Mouse (Mus musculus): ENCODE measurements at regions not wholly inside any gene's neighbourhood (a gene's known extent, or its start where the extent isn't known, plus 50 kb on each side); places are given as distances from the start of the nearest gene placed in this dataset.

DNA sequence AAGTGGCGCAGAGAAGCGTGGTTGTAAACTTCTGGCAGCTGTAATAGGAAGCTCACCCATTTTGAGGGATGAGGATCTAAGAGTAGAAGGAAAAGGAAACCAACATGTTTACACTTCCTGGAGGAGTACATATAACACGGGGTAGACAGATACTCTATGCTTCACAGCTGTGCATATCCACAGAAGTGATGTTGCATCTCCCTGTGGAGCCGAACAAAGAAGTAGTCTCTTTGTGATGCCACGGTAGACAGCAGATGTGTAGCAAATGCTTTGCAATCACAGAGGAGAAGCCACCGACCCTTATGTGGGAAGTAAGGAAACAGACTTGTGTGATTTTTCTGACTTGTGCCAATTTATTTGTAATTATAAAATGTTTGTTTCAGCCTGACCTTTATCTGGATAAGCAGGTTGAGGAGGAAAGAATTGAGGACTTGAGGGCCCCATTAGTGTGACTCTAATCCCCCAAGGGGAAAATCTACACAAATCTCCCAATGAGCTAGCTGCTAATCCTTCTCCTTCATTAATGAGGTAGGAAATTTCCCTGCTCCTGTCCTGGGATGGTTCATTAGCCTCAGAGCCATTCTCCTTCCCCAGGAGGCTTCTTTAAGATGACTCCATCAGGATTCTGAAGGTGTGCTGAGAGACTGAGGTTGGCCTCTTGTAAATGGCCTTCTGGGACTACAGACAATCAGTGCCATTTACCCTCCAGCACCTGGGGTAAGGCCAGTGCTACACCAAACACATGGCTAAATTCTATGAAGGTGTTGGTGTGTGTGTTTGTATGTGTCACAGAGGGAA is 2119.9 kb upstream of the Lrrc6 start:
- H3K27ac ChIP-seq (ENCODE audit: low read length): no peak overlapping the region
- WGBS: 70% methylated on average over 6 of the region's 6 CpGs
- H3K9me3 ChIP-seq (ENCODE audit: control insufficient read depth, low read depth, low read length): no peaks in the 10 kb centered on the region
- no peak overlapping the region for H3K4me3 ChIP-seq (ENCODE audit: low read depth, low read length)
- H3K4me1 ChIP-seq (ENCODE audit: control insufficient read depth, insufficient read depth, low read length): no peaks in the 10 kb centered on the region
- no peak overlapping the region for H3K9ac ChIP-seq (replicated peaks; ENCODE audit: low read depth, low read length)
- no peak overlapping the region for H3K4me2 ChIP-seq (replicated peaks; ENCODE audit: low read depth, low read length)
- H3K27me3 ChIP-seq (ENCODE audit: control insufficient read depth, insufficient read depth, low read length): no peaks in the 10 kb centered on the region
- ATAC-seq (ENCODE audit: insufficient number of reproducible peaks, insufficient read depth, low FRiP score, low read depth): no peak
- no peaks in the 10 kb centered on the region for H3K36me3 ChIP-seq (ENCODE audit: control insufficient read depth, insufficient read depth, low read length)

DNA sequence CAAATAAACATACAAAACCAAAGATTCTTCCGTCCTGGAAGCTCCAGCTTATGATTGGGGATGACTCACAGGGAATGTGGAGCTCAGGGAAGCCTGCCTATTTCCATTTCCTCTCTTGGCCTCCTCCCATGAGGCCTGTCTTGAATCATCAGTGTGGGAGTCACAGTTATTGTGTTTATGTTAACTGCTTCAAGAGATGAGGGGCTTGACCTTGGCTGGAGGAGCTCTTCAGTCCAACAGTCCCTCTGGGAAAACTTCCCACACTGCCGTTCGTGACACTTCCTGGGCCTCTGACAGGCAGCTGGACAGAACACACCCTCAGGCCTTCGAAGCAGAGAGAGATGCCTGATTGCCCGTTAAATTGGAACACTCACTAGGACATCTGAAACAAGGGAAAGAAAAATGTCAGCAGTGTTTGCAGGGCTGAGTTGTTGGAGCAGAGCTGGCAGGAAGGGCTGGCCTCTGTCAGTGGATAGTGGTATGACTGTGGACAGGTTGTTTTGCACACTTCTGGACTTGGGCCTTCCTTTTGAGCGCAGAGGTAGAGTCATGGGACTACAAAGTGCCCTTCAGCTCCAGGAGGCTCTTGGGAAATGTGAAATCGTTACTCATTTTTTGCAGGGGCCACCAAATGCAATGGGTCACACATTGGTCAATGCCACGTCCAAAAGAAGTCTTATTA is 2105.5 kb upstream of the Lrrc6 start:
- Histone ChIP-seq H3K27me3 (ENCODE audit: control insufficient read depth, insufficient read depth, low read length) (no peaks in the 10 kb centered on the region), H3K36me3 (ENCODE audit: control insufficient read depth, insufficient read depth, low read length) (no peaks in the 10 kb centered on the region), H3K4me3 (ENCODE audit: low read depth, low read length) (no peak overlapping the region), H3K9ac (replicated peaks; ENCODE audit: low read depth, low read length) (no peak overlapping the region), H3K27ac (ENCODE audit: low read length) (no peak overlapping the region), H3K4me2 (replicated peaks; ENCODE audit: low read depth, low read length) (no peak overlapping the region), H3K4me1 (ENCODE audit: control insufficient read depth, insufficient read depth, low read length) (no peaks in the 10 kb centered on the region), H3K9me3 (ENCODE audit: control insufficient read depth, low read depth, low read length) (no peaks in the 10 kb centered on the region)
- WGBS: 44% methylated on average over 8 of the region's 8 CpGs
- ATAC-seq (ENCODE audit: insufficient number of reproducible peaks, insufficient read depth, low FRiP score, low read depth): peak; percentile 69; the same call in 1 of the 2 replicates

DNA sequence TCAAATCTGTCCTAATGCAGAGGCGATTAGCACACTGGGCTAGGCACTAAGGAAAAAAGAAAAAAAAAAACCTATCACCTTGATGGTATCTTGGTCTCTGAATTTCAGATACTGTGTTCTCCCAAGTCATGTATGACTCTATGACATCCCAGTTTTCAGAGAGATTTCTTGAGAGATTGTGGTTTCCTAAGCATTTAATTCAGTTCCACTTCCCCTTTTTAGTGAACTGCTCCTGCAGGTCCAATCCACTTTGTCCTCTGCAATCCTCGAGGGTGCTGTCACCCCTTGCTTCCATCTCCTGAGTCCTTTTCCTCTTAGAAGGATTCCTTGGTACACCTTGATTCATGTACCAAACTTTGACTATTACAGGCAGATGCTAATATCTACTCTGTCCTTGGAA is 2104.8 kb upstream of the Lrrc6 start:
- Histone ChIP-seq H3K9me3 (ENCODE audit: control insufficient read depth, low read depth, low read length) (no peaks in the 10 kb centered on the region), H3K9ac (replicated peaks; ENCODE audit: low read depth, low read length) (no peak overlapping the region), H3K36me3 (ENCODE audit: control insufficient read depth, insufficient read depth, low read length) (no peaks in the 10 kb centered on the region), H3K27ac (ENCODE audit: low read length) (no peak overlapping the region), H3K4me1 (ENCODE audit: control insufficient read depth, insufficient read depth, low read length) (no peaks in the 10 kb centered on the region), H3K4me3 (ENCODE audit: low read depth, low read length) (no peak overlapping the region), H3K4me2 (replicated peaks; ENCODE audit: low read depth, low read length) (no peak overlapping the region), H3K27me3 (ENCODE audit: control insufficient read depth, insufficient read depth, low read length) (no peaks in the 10 kb centered on the region)
- no peak for ATAC-seq (ENCODE audit: insufficient number of reproducible peaks, insufficient read depth, low FRiP score, low read depth)
- 77% methylated on average over 2 of the region's 2 CpGs for WGBS

DNA sequence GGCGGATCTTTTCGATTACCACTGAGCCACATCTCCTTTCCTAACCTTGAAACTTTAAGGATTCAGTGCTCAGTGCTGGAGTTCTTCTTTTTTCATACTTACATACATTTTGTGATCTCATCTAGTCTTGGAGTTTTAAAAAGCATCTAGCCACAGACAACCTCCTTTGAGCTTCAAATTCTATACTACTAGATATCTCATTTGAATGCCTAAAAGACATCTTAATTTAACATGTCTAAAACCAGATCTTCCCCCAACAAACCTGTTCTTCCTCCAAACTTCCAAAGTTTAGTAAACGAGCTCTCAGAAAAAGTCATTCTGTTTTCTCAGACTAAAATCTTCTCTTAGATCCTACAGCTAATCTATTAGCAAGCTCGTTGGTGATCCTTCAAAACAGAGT is 2081.5 kb upstream of the Lrrc6 start:
- no peaks in the 10 kb centered on the region for H3K36me3 ChIP-seq (ENCODE audit: control insufficient read depth, insufficient read depth, low read length)

DNA sequence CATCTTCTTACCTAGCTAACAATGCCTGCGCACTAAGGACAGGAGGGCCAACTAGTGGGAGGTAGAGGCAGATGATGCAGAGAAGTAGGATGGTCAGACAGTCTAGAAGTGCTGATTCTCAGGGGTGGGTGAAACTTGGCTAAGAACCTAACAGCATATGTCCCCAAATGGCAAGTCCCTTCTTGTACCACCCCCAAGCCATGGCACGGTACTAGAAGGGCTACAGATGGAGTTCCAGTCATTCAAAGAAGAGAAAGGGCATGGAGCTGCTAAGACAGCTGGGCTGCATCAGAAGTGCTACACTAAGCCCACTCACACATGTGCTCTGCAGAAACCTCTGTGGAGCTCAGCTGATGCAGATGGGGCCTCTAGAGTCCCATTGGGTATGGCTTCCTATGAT is 2078.8 kb upstream of the Lrrc6 start:
- no peak for ATAC-seq (ENCODE audit: insufficient number of reproducible peaks, insufficient read depth, low FRiP score, low read depth)
- Histone ChIP-seq H3K27ac (ENCODE audit: low read length) (no peak overlapping the region), H3K4me3 (ENCODE audit: low read depth, low read length) (no peak overlapping the region), H3K36me3 (ENCODE audit: control insufficient read depth, insufficient read depth, low read length) (no peaks in the 10 kb centered on the region), H3K4me2 (replicated peaks; ENCODE audit: low read depth, low read length) (no peak overlapping the region), H3K9ac (replicated peaks; ENCODE audit: low read depth, low read length) (no peak overlapping the region), H3K9me3 (ENCODE audit: control insufficient read depth, low read depth, low read length) (no peaks in the 10 kb centered on the region), H3K27me3 (ENCODE audit: control insufficient read depth, insufficient read depth, low read length) (no peaks in the 10 kb centered on the region), H3K4me1 (ENCODE audit: control insufficient read depth, insufficient read depth, low read length) (no peaks in the 10 kb centered on the region)
- WGBS: 98% methylated on average over 2 of the region's 2 CpGs

More for the DNA sequence above, 2081.5 kb upstream of the Lrrc6 start:
- H3K4me3 ChIP-seq (ENCODE audit: low read depth, low read length): no peak overlapping the region
- no peak overlapping the region for H3K4me2 ChIP-seq (replicated peaks; ENCODE audit: low read depth, low read length)
- no peak overlapping the region for H3K27ac ChIP-seq (ENCODE audit: low read length)
- H3K4me1 ChIP-seq (ENCODE audit: control insufficient read depth, insufficient read depth, low read length): no peaks in the 10 kb centered on the region
- no peak for ATAC-seq (ENCODE audit: insufficient number of reproducible peaks, insufficient read depth, low FRiP score, low read depth)
- no peaks in the 10 kb centered on the region for H3K27me3 ChIP-seq (ENCODE audit: control insufficient read depth, insufficient read depth, low read length)
- H3K9me3 ChIP-seq (ENCODE audit: control insufficient read depth, low read depth, low read length): no peaks in the 10 kb centered on the region
- WGBS: 82% methylated on average over 4 of the region's 4 CpGs
- no peak overlapping the region for H3K9ac ChIP-seq (replicated peaks; ENCODE audit: low read depth, low read length)

DNA sequence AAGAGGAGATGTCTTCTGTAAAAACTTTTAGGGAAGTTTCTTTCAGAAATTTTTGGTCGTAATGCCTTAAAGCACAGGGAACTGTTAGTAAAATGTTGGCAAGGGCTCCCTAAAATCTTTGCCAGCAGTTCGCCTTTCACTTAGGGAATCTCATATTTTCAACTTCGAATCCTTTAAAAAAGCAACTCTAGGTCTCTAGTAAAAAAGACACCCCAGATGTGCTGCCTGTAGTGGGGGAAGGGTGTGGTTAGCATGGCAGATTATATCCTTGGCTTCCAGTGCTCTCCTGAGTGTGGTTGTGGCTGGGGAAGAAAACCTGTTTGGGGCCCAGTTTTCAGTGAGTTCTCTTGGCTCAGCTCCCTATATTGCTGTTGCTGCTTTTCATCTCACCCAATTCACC is 2059.9 kb upstream of the Lrrc6 start:
- H3K36me3 ChIP-seq (ENCODE audit: control insufficient read depth, insufficient read depth, low read length): no peaks in the 10 kb centered on the region
- no peaks in the 10 kb centered on the region for H3K4me1 ChIP-seq (ENCODE audit: control insufficient read depth, insufficient read depth, low read length)
- H3K9ac ChIP-seq (replicated peaks; ENCODE audit: low read depth, low read length): no peak overlapping the region
- no peak for ATAC-seq (ENCODE audit: insufficient number of reproducible peaks, insufficient read depth, low FRiP score, low read depth)
- no peak overlapping the region for H3K27ac ChIP-seq (ENCODE audit: low read length)
- 64% methylated on average over 3 of the region's 3 CpGs for WGBS
- H3K4me3 ChIP-seq (ENCODE audit: low read depth, low read length): no peak overlapping the region
- no peak overlapping the region for H3K4me2 ChIP-seq (replicated peaks; ENCODE audit: low read depth, low read length)
- H3K9me3 ChIP-seq (ENCODE audit: control insufficient read depth, low read depth, low read length): no peaks in the 10 kb centered on the region
- H3K27me3 ChIP-seq (ENCODE audit: control insufficient read depth, insufficient read depth, low read length): no peaks in the 10 kb centered on the region

DNA sequence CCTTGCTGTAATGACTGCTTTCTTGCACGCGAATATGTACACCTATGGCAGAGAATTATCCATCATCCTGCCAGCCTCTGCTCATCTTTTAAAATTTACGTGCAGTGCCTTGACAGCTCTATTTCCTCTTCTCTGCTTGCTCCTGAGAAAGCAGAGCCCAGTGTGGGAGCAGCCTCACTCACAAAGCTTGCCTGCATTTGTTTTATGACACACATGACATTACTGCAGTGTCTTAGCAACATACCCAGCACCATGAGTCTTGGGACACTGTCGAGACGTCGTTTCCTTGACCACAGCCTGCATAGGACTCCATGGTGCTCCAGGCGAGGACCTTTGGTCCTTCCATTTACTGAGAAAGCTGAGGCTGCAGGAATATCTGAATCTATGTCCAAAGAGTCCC is 2055.4 kb upstream of the Lrrc6 start:
- no peak for ATAC-seq (ENCODE audit: insufficient number of reproducible peaks, insufficient read depth, low FRiP score, low read depth)
- no peaks in the 10 kb centered on the region for H3K36me3 ChIP-seq (ENCODE audit: control insufficient read depth, insufficient read depth, low read length)
- H3K9ac ChIP-seq (replicated peaks; ENCODE audit: low read depth, low read length): no peak overlapping the region
- H3K4me1 ChIP-seq (ENCODE audit: control insufficient read depth, insufficient read depth, low read length): no peaks in the 10 kb centered on the region
- no peaks in the 10 kb centered on the region for H3K9me3 ChIP-seq (ENCODE audit: control insufficient read depth, low read depth, low read length)
- no peak overlapping the region for H3K4me2 ChIP-seq (replicated peaks; ENCODE audit: low read depth, low read length)
- 55% methylated on average over 7 of the region's 7 CpGs for WGBS
- no peak overlapping the region for H3K4me3 ChIP-seq (ENCODE audit: low read depth, low read length)
- no peak overlapping the region for H3K27ac ChIP-seq (ENCODE audit: low read length)
- H3K27me3 ChIP-seq (ENCODE audit: control insufficient read depth, insufficient read depth, low read length): no peaks in the 10 kb centered on the region

DNA sequence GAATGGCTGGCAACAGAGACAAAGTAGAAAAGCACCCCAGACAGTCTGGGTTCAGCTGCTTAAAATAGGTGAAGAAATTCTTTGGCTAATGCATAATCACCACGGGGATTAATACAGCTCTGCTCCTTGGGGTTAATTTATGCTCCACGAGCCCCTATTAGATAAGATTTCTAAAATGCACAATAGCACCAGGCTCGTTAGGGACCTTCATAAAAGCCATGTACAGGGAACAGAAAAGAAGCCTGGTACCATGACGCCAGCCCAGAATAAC is 2035.3 kb upstream of the Lrrc6 start:
- H3K36me3 ChIP-seq (ENCODE audit: control insufficient read depth, insufficient read depth, low read length): no peaks in the 10 kb centered on the region

More for the DNA sequence above, 2035.3 kb upstream of the Lrrc6 start:
- Histone ChIP-seq H3K4me1 (ENCODE audit: control insufficient read depth, insufficient read depth, low read length) (no peaks in the 10 kb centered on the region), H3K9ac (replicated peaks; ENCODE audit: low read depth, low read length) (no peak overlapping the region), H3K27ac (ENCODE audit: low read length) (no peak overlapping the region), H3K9me3 (ENCODE audit: control insufficient read depth, low read depth, low read length) (no peaks in the 10 kb centered on the region), H3K4me2 (replicated peaks; ENCODE audit: low read depth, low read length) (no peak overlapping the region), H3K27me3 (ENCODE audit: control insufficient read depth, insufficient read depth, low read length) (no peaks in the 10 kb centered on the region), H3K4me3 (ENCODE audit: low read depth, low read length) (no peak overlapping the region)
- WGBS: 73% methylated on average over 4 of the region's 4 CpGs
- no peak for ATAC-seq (ENCODE audit: insufficient number of reproducible peaks, insufficient read depth, low FRiP score, low read depth)

Data from stomach, embryonic 14.5 days (tissue).